Mouse (Mus musculus) retina, embryonic 14.5 days (tissue): ENCODE results near the gene Il18r1.

ENCODE experiments used
- DNase-seq: peaks from one replicate; pipeline ENCODE4 v3.0.0-alpha.2; 2015; ENCODE audit warnings: low spot score

The Il18r1 gene

GRCm38 (mm10) chr1:40465477-40466430, at the start of gene Il18r1:
Gene Il18r1 (plus strand): TSS chr1:40465552.
- no peak for DNase-seq

- DNase-seq = no peak
Observed at GRCm38 (mm10) chr1:40417034-40417433, 48.3 kb upstream of the Il18r1 start.

- DNase-seq = no peak
Observed at GRCm38 (mm10) chr1:40418512-40418911, 46.8 kb upstream of the Il18r1 start.

- DNase-seq = no peak
Observed at GRCm38 (mm10) chr1:40423892-40424291, 41.5 kb upstream of the Il18r1 start.

GRCm38 (mm10) chr1:40427270-40427669, 38.1 kb upstream of the Il18r1 start:
- DNase-seq = no peak

GRCm38 (mm10) chr1:40427901-40428300, 37.5 kb upstream of the Il18r1 start:
- no peak for DNase-seq

GRCm38 (mm10) chr1:40428910-40429675, 36.3 kb upstream of the Il18r1 start, which contains the start of gene Il1rl1:
Gene Il1rl1 (plus strand): TSS chr1:40429570.
- no peak for DNase-seq

- no peak for DNase-seq
Observed at GRCm38 (mm10) chr1:40430143-40430834, 35.1 kb upstream of the Il18r1 start.

GRCm38 (mm10) chr1:40432169-40432568, 33.2 kb upstream of the Il18r1 start:
- DNase-seq = no peak

- no peak for DNase-seq
Observed at GRCm38 (mm10) chr1:40435936-40436335, 29.4 kb upstream of the Il18r1 start.

GRCm38 (mm10) chr1:40437340-40437739, 28.0 kb upstream of the Il18r1 start:
- no peak for DNase-seq

GRCm38 (mm10) chr1:40439504-40439903, 25.8 kb upstream of the Il18r1 start:
- no peak for DNase-seq

- DNase-seq = no peak
Observed at GRCm38 (mm10) chr1:40444800-40445199, 20.6 kb upstream of the Il18r1 start.

GRCm38 (mm10) chr1:40467306-40467705, 2.0 kb downstream of the Il18r1 start:
- DNase-seq = no peak

GRCm38 (mm10) chr1:40468805-40469204, 3.5 kb downstream of the Il18r1 start:
- DNase-seq = no peak

- DNase-seq = no peak
Observed at GRCm38 (mm10) chr1:40469900-40470299, 4.5 kb downstream of the Il18r1 start.

GRCm38 (mm10) chr1:40472401-40472800, 7.0 kb downstream of the Il18r1 start:
- DNase-seq = no peak

GRCm38 (mm10) chr1:40473640-40474039, 8.3 kb downstream of the Il18r1 start:
- no peak for DNase-seq

- DNase-seq = no peak
Observed at GRCm38 (mm10) chr1:40474336-40474735, 9.0 kb downstream of the Il18r1 start.

- DNase-seq = no peak
Observed at GRCm38 (mm10) chr1:40475697-40476096, 10.3 kb downstream of the Il18r1 start.

GRCm38 (mm10) chr1:40476756-40477155, 11.4 kb downstream of the Il18r1 start:
- DNase-seq = no peak

GRCm38 (mm10) chr1:40479505-40479923, 14.2 kb downstream of the Il18r1 start:
- DNase-seq = no peak
